Mouse (Mus musculus) embryonic facial prominence, embryonic 12.5 days (tissue): Measurements from ENCODE around the gene Arvcf. TPM values are rescaled to one million over a fixed set of nuclear protein-coding genes. Genes with fewer than 3 reads are reported as not detected.

Source experiments
- ATAC-seq: fragments of 200-750 bp; cut with Nextera tagmentation; 2 replicates; pipeline ENCODE4 v1.8.0; 2017; ENCODE audit not compliant: insufficient number of reproducible peaks, insufficient read depth, low FRiP score, low TSS enrichment
- H3K27ac ChIP-seq: fragments of 300-500 bp; sonication (generic); 2 replicates; pipeline ENCODE4 v1.5.1; 2016; ENCODE audit warnings: mild to moderate bottlenecking
- H3K27me3 ChIP-seq: fragments of 300-500 bp; sonication (generic); 2 replicates; pipeline ENCODE4 v1.6.1; 2016; ENCODE audit warnings: mild to moderate bottlenecking, moderate library complexity
- H3K36me3 ChIP-seq: fragments of 300-500 bp; sonication (generic); 2 replicates; pipeline ENCODE4 v1.6.1; 2016; ENCODE audit warnings: mild to moderate bottlenecking
- H3K4me1 ChIP-seq: fragments of 300-500 bp; sonication (generic); 2 replicates; pipeline ENCODE4 v1.6.1; 2016
- H3K4me2 ChIP-seq: fragments of 300-500 bp; sonication (generic); replicated peaks from 2 replicates; pipeline ENCODE4 v1.6.1; 2016; ENCODE audit warnings: mild to moderate bottlenecking, moderate library complexity
- H3K4me3 ChIP-seq: fragments of 300-500 bp; sonication (generic); 2 replicates; pipeline ENCODE4 v1.5.1; 2016; ENCODE audit warnings: mild to moderate bottlenecking
- H3K9ac ChIP-seq: fragments of 300-500 bp; sonication (generic); 2 replicates; pipeline ENCODE4 v1.6.1; 2016; ENCODE audit warnings: mild to moderate bottlenecking, moderate library complexity
- H3K9me3 ChIP-seq: fragments of 300-500 bp; sonication (generic); 2 replicates; pipeline ENCODE4 v1.6.1; 2016; ENCODE audit warnings: mild to moderate bottlenecking, moderate library complexity
- WGBS: fragments of 180-500 bp; shearing (Covaris S2); methylation state at CpG from one replicate; pipeline ENCODE4 v1.1.7; 2016; 5-methylcytosine and 5-hydroxymethylcytosine counted together
- polyA plus RNA-seq: library from polyadenylated mRNA; unstranded; fragments of >200 nt; fragmentation: Nextera tagmentation; extraction: Ambion mirVana; gene quantifications from 2 replicates; pipeline ENCODE4 v1.2.1, GENCODE M21; 2016

Gene Arvcf
- polyA plus RNA-seq, 1 experiment from 2014 or later: 44.4 TPM

DNA sequence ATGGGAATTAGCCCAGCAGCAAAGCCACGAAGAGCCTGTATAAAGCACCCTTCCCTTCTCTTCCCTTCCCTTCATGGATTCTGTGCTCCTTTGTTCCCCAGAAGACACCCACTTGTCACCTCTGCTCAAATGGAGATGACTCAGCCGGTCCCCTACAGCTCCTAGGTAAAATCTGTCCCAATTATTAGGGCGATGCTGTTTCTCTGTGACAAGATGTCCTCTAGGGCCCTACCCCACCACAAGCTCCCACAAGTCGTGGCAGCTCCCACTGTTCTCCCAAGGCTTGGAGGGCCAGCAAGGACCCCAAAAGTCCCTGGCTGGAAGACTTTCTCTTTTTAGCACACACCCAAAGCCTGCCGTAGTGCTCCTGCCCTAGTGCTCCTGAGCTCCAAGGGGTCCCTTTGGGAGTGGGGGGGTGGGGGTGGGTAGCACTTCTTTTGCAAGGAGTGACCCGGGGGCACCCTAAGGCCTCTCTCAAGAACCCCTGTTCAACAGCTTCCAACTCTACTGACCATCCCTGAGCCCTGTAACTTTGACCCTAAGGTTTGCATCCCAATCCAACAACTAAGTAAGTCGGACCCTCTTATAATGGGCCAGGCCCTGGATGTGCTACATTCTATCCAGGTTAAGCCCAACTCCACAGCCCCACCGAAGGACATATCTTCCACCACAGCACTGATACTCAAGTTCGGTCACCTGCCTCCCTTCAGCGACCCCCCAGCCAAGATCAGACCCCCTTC, 77.7 kb downstream of the Arvcf start:
- Histone ChIP-seq H3K27ac (no peak overlapping the region), H3K9ac (peak overlapping the region; percentile 66), H3K4me1 (peaks cover 31% of the 10 kb centered on the region), H3K4me3 (peak overlapping the region; percentile 82), H3K27me3 (no peaks in the 10 kb centered on the region), H3K36me3 (no peaks in the 10 kb centered on the region), H3K9me3 (no peaks in the 10 kb centered on the region), H3K4me2 (peak overlapping the region; percentile 75)
- ATAC-seq: 0 out of 2 replicates have a peak, but pooled peaks have one; percentile 35
- WGBS: 29% methylated on average over 10 of the region's 10 CpGs

DNA sequence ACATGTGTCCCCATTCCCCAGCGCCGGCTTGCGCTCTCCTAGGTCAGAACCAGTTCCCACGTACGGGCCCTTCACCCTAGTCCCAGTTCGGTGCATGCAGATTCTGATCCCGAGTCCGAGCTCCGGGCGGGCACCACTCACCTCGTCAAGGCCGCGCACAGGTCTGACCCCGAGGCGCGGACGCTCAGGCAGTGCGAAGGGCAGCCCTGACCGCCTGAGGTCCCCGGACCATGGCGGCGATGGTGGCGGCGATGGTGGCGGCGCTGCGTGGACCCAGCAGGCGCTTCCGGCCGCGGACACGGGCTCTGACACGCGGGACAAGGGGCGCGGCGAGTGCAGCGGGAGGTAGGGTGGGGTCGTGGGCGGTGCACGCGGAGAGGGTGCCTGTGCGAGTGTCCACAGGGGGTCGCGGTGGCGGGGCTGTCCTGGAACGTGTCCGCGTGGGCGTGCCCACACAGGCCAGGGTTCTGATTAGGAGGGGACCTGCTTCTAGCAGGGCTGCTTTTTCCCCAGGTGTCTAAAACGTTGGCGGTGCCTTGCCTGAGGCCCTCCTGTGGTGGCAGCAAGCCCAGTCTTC, 78.3 kb downstream of the Arvcf start, which contains the start of gene Txnrd2:
Txnrd2 (plus strand) TSS at position 170 of the 577 bp plus-strand sequence.
- peak within 1 kb of the TSS; percentile 82 for H3K4me3 ChIP-seq
- peak within 1 kb of the TSS; percentile 75 for H3K4me2 ChIP-seq
- H3K36me3 ChIP-seq: no peaks in the 10 kb centered on the region; the same call in 1 of the 2 replicates
- peaks cover 33% of the 10 kb centered on the region for H3K4me1 ChIP-seq
- no peaks in the 10 kb centered on the region for H3K27me3 ChIP-seq
- WGBS: under 1% methylated on average over 52 of the region's 52 CpGs
- no peak within 1 kb of the TSS for H3K27ac ChIP-seq
- peak; percentile 66 for ATAC-seq
- no peaks in the 10 kb centered on the region for H3K9me3 ChIP-seq
- peak within 1 kb of the TSS; percentile 66 for H3K9ac ChIP-seq

GRCm38 (mm10) chr16:18426802-18427280, 78.9 kb downstream of the Arvcf start, which contains the start of gene Comt:
Comt (minus strand) TSS chr16:18426852.
- Histone ChIP-seq H3K27me3 (no peaks in the 10 kb centered on the region), H3K4me1 (peaks cover 33% of the 10 kb centered on the region), H3K4me2 (peak within 1 kb of the TSS; percentile 75), H3K27ac (no peak within 1 kb of the TSS), H3K9ac (peak within 1 kb of the TSS; percentile 66), H3K4me3 (peak within 1 kb of the TSS; percentile 82), H3K9me3 (no peaks in the 10 kb centered on the region), H3K36me3 (no peaks in the 10 kb centered on the region; the same call in 1 of the 2 replicates)
- WGBS: 55% methylated on average over 5 of the region's 5 CpGs
- no peak for ATAC-seq

GRCm38 (mm10) chr16:18428011-18428515, 80.1 kb downstream of the Arvcf start:
- no peak overlapping the region for H3K9ac ChIP-seq
- ATAC-seq: no peak
- 86% methylated on average over 5 of the region's 5 CpGs for WGBS
- no peaks in the 10 kb centered on the region for H3K27me3 ChIP-seq
- peaks cover 33% of the 10 kb centered on the region for H3K4me1 ChIP-seq
- H3K4me2 ChIP-seq: no peak overlapping the region
- H3K4me3 ChIP-seq: no peak overlapping the region
- H3K27ac ChIP-seq: no peak overlapping the region
- no peaks in the 10 kb centered on the region for H3K9me3 ChIP-seq
- no peaks in the 10 kb centered on the region; the same call in 1 of the 2 replicates for H3K36me3 ChIP-seq

- no peak overlapping the region for H3K27ac ChIP-seq
- H3K4me1 ChIP-seq: peaks cover 32% of the 10 kb centered on the region
- ATAC-seq: no peak
- H3K9me3 ChIP-seq: no peaks in the 10 kb centered on the region
- no peaks in the 10 kb centered on the region; the same call in 1 of the 2 replicates for H3K36me3 ChIP-seq
- H3K27me3 ChIP-seq: no peaks in the 10 kb centered on the region
- no peak overlapping the region for H3K9ac ChIP-seq
- H3K4me2 ChIP-seq: no peak overlapping the region
- no peak overlapping the region for H3K4me3 ChIP-seq
- WGBS: 87% methylated on average over 7 of the region's 7 CpGs
Observed at GRCm38 (mm10) chr16:18428516-18429042, 80.6 kb downstream of the Arvcf start.

- no peaks in the 10 kb centered on the region for H3K9me3 ChIP-seq
- no peak for ATAC-seq
- WGBS: 90% methylated on average over 8 of the region's 8 CpGs
- H3K4me2 ChIP-seq: no peak overlapping the region
- no peak overlapping the region for H3K9ac ChIP-seq
- no peak overlapping the region for H3K27ac ChIP-seq
- peaks cover 21% of the 10 kb centered on the region for H3K4me1 ChIP-seq
- no peak overlapping the region for H3K4me3 ChIP-seq
- H3K27me3 ChIP-seq: no peaks in the 10 kb centered on the region
- H3K36me3 ChIP-seq: no peaks in the 10 kb centered on the region; the same call in 1 of the 2 replicates
Observed at GRCm38 (mm10) chr16:18429641-18430040, 81.7 kb downstream of the Arvcf start.

DNA sequence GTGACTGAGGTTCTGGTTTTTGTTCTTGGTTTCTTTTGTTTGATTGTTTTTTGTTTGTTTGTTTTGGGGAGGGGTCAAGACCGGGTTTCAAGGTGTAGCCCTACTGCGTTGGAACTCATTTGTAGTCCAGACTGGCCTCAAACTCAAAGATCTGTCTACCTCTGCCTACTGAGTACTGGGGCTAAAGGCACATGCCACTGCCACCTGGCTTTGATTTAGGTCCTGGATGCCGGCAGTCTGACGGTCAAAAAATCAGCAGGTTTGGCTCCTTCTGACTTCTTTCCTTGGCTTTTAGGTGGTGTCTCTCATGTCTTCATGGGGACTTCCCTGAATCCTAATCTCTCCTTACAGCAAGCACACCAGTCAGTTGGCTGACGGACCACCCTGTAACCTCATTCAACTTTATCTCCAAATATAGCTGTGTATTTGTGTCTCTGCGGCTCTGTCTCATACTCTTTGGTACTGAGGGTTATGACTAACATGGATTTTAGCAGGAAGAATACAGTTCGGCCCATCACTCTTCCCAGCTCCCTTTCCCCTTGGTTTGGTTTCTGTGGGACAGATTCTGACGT, 82.7 kb downstream of the Arvcf start:
- 56% methylated on average over 8 of the region's 8 CpGs for WGBS
- H3K27me3 ChIP-seq: no peaks in the 10 kb centered on the region
- H3K36me3 ChIP-seq: peaks cover 8% of the 10 kb centered on the region; the same call in 1 of the 2 replicates
- no peaks in the 10 kb centered on the region for H3K9me3 ChIP-seq
- peaks cover 12% of the 10 kb centered on the region for H3K4me1 ChIP-seq
- H3K4me3 ChIP-seq: no peak overlapping the region
- no peak overlapping the region for H3K9ac ChIP-seq
- H3K27ac ChIP-seq: no peak overlapping the region
- H3K4me2 ChIP-seq: no peak overlapping the region
- ATAC-seq: no peak

- WGBS: 92% methylated on average over 5 of the region's 5 CpGs
Observed at GRCm38 (mm10) chr16:18433341-18433920, 85.4 kb downstream of the Arvcf start.

GRCm38 (mm10) chr16:18436128-18436527, 88.1 kb downstream of the Arvcf start:
- Histone ChIP-seq H3K9me3 (no peaks in the 10 kb centered on the region), H3K4me1 (no peaks in the 10 kb centered on the region), H3K36me3 (peaks cover 12% of the 10 kb centered on the region; the same call in 1 of the 2 replicates), H3K27me3 (no peaks in the 10 kb centered on the region), H3K9ac (no peak overlapping the region), H3K27ac (no peak overlapping the region), H3K4me3 (no peak overlapping the region), H3K4me2 (no peak overlapping the region)
- no peak for ATAC-seq
- 84% methylated on average over 6 of the region's 6 CpGs for WGBS

More at GRCm38 (mm10) chr16:18433341-18433920, 85.4 kb downstream of the Arvcf start:
- Histone ChIP-seq H3K27me3 (no peaks in the 10 kb centered on the region), H3K9me3 (no peaks in the 10 kb centered on the region), H3K4me3 (no peak overlapping the region), H3K4me2 (no peak overlapping the region), H3K27ac (no peak overlapping the region), H3K36me3 (peaks cover 12% of the 10 kb centered on the region; the same call in 1 of the 2 replicates), H3K9ac (no peak overlapping the region), H3K4me1 (0 out of 2 replicates have a peak, but pooled peaks cover 4% of the 10 kb centered on the region)
- ATAC-seq: no peak

DNA sequence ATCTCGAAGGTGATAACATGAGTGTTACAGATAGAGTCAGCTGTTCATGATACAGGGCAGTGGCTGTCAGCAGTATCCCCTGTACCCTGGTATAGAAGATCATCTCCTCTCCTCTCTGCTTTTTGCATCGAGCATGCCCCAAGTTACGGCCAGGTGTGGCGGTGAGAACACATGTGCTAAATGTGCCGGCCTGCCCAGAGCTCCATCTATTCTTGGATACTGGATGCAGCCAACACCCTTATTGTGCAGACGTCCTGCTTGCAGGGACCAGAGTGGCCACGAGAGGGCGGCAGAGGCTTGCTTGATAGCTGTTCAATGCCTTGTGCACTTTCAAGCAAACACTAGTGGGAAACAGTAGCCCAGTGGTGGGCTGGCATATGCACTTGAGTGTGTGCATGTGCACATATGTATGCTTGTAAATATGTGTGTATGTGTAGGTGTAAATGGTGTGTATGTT, 95.4 kb downstream of the Arvcf start:
- Histone ChIP-seq H3K4me2 (no peak overlapping the region), H3K4me1 (0 out of 2 replicates have a peak, but pooled peaks cover 2% of the 10 kb centered on the region), H3K27ac (no peak overlapping the region), H3K9me3 (no peaks in the 10 kb centered on the region), H3K27me3 (no peaks in the 10 kb centered on the region), H3K36me3 (no peaks in the 10 kb centered on the region), H3K4me3 (no peak overlapping the region), H3K9ac (no peak overlapping the region)
- WGBS: 23% methylated on average over 8 of the region's 8 CpGs
- ATAC-seq: peak; percentile 68

DNA sequence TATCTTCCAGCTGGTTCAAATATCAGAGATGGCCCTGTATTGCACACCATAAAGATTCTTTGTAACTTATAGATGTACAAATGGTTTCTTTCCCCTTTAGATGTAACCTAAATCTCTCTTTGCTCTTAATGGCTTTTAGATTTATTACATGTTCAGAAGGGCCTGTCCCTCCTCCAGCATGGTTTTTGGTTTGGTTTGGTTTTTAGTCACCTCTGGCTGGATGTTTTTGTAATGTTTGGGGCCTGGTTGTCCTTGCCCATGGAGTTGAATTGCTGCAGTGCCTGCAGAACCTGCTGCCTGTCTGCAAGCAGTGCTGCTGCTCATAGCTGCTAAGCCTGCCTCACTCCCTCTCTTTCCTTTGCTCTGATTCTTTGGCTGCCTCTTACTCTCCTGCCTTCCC, 99.3 kb downstream of the Arvcf start:
- H3K4me1 ChIP-seq: peaks cover 10% of the 10 kb centered on the region; the same call in 1 of the 2 replicates
- no peak overlapping the region for H3K4me2 ChIP-seq
- no peaks in the 10 kb centered on the region for H3K36me3 ChIP-seq
- ATAC-seq: no peak
- H3K9me3 ChIP-seq: no peaks in the 10 kb centered on the region
- H3K9ac ChIP-seq: no peak overlapping the region
- H3K4me3 ChIP-seq: no peak overlapping the region
- no peaks in the 10 kb centered on the region for H3K27me3 ChIP-seq
- H3K27ac ChIP-seq: peak overlapping the region; percentile 4; the same call in 1 of the 2 replicates
